Mouse (Mus musculus) midbrain, embryonic 16.5 days (tissue): ENCODE measurements around the gene Gtf3c4. TPM values are rescaled to one million over a fixed set of nuclear protein-coding genes. Genes with fewer than 3 reads are reported as not detected.
A peak's percentile ranks its signal among the peaks of the same experiment; 100 is the strongest.

ENCODE experiments used
- ATAC-seq: fragments of 200-750 bp; cut with Nextera tagmentation; 2 replicates; pipeline ENCODE4 v1.8.0; 2017; ENCODE audit warnings: moderate TSS enrichment
- H3K27ac ChIP-seq: fragments of 300-500 bp; sonication (generic); 2 replicates; pipeline ENCODE4 v1.5.1; 2014; ENCODE audit warnings: mild to moderate bottlenecking, low read length, mixed read lengths
- H3K27me3 ChIP-seq: fragments of 300-500 bp; sonication (generic); 2 replicates; pipeline ENCODE4 v1.6.1; 2014; ENCODE audit warnings: low read depth, low read length, mixed read lengths; ENCODE audit not compliant: control insufficient read depth, insufficient read depth
- H3K36me3 ChIP-seq: fragments of 300-500 bp; sonication (generic); 2 replicates; pipeline ENCODE4 v1.6.1; 2014; ENCODE audit warnings: mild to moderate bottlenecking, low read length, moderate library complexity, mixed read lengths; ENCODE audit not compliant: control insufficient read depth, insufficient read depth
- H3K4me1 ChIP-seq: fragments of 300-500 bp; sonication (generic); 2 replicates; pipeline ENCODE4 v1.6.1; 2014; ENCODE audit warnings: mild to moderate bottlenecking, low read length, mixed read lengths; ENCODE audit not compliant: control insufficient read depth, insufficient read depth
- H3K4me2 ChIP-seq: fragments of 300-500 bp; sonication (generic); 2 replicates; pipeline ENCODE4 v1.6.1; 2014; ENCODE audit warnings: mild to moderate bottlenecking, low read length, mixed read lengths
- H3K4me3 ChIP-seq: fragments of 300-500 bp; sonication (generic); 2 replicates; pipeline ENCODE4 v1.5.1; 2014; ENCODE audit warnings: low read depth, mild to moderate bottlenecking, low read length, moderate library complexity, mixed read lengths
- H3K9ac ChIP-seq: fragments of 300-500 bp; sonication (generic); 2 replicates; pipeline ENCODE4 v1.6.1; 2014; ENCODE audit warnings: low read depth, low read length, mixed read lengths
- H3K9me3 ChIP-seq: fragments of 300-500 bp; sonication (generic); replicated peaks from 2 replicates; pipeline ENCODE4 v1.6.1; 2014; ENCODE audit warnings: mild to moderate bottlenecking, low read length, mixed read lengths; ENCODE audit not compliant: control insufficient read depth, poor library complexity, severe bottlenecking
- WGBS: fragments of 180-500 bp; shearing (Covaris S2); extraction: QIAGEN DNeasy Blood & Tissue Kit; methylation state at CpG from one replicate; pipeline ENCODE4 v1.1.7; 2014; 5-methylcytosine and 5-hydroxymethylcytosine counted together
- polyA plus RNA-seq: library from polyadenylated mRNA; unstranded; fragments of >200 nt; fragmentation: Nextera tagmentation; extraction: Ambion mirVana; gene quantifications from 2 replicates; pipeline ENCODE4 v1.2.1, GENCODE M21; 2015

Gtf3c4 gene
- polyA plus RNA-seq, 1 experiment from 2014 or later: 18.7 TPM

GRCm38 (mm10) chr2:28860678-28861423 is 20.7 kb upstream of the Gtf3c4 start:
- Histone ChIP-seq H3K9me3 (no peaks in the 10 kb centered on the region), H3K4me1 (no peaks in the 10 kb centered on the region), H3K36me3 (peaks cover 17% of the 10 kb centered on the region), H3K27ac (no peak overlapping the region), H3K9ac (no peak overlapping the region), H3K4me2 (no peak overlapping the region), H3K27me3 (no peaks in the 10 kb centered on the region), H3K4me3 (no peak overlapping the region)
- WGBS: 85% methylated on average over 8 of the region's 8 CpGs
- no peak for ATAC-seq

GRCm38 (mm10) chr2:28859303-28859702 is 19.1 kb upstream of the Gtf3c4 start:
- Histone ChIP-seq H3K27ac (no peak overlapping the region), H3K4me3 (no peak overlapping the region), H3K9me3 (no peaks in the 10 kb centered on the region), H3K27me3 (no peaks in the 10 kb centered on the region), H3K9ac (no peak overlapping the region), H3K4me1 (no peaks in the 10 kb centered on the region), H3K36me3 (peaks cover 17% of the 10 kb centered on the region), H3K4me2 (no peak overlapping the region)
- no peak for ATAC-seq
- 91% methylated on average over 4 of the region's 4 CpGs for WGBS

GRCm38 (mm10) chr2:28855773-28856172 is 15.6 kb upstream of the Gtf3c4 start:
- H3K27me3 ChIP-seq: no peaks in the 10 kb centered on the region
- H3K4me2 ChIP-seq: no peak overlapping the region
- no peak overlapping the region for H3K4me3 ChIP-seq
- WGBS: 94% methylated on average over 2 of the region's 2 CpGs
- no peak overlapping the region for H3K27ac ChIP-seq
- H3K36me3 ChIP-seq: peaks cover 13% of the 10 kb centered on the region
- no peaks in the 10 kb centered on the region for H3K4me1 ChIP-seq
- no peak for ATAC-seq
- no peaks in the 10 kb centered on the region for H3K9me3 ChIP-seq
- H3K9ac ChIP-seq: no peak overlapping the region

- no peak for ATAC-seq
- Histone ChIP-seq H3K4me2 (no peak overlapping the region), H3K36me3 (peaks cover 9% of the 10 kb centered on the region; the same call in 1 of the 2 replicates), H3K4me3 (no peak overlapping the region), H3K9me3 (no peaks in the 10 kb centered on the region), H3K9ac (no peak overlapping the region), H3K27ac (no peak overlapping the region), H3K4me1 (no peaks in the 10 kb centered on the region), H3K27me3 (no peaks in the 10 kb centered on the region)
- WGBS: 91% methylated on average over 3 of the region's 3 CpGs
These were observed 12.4 kb upstream of the Gtf3c4 start for GRCm38 (mm10) chr2:28852594-28852993.

- Histone ChIP-seq H3K27ac (no peak overlapping the region), H3K4me2 (no peak overlapping the region), H3K4me3 (no peak overlapping the region), H3K4me1 (no peaks in the 10 kb centered on the region), H3K9me3 (no peaks in the 10 kb centered on the region), H3K36me3 (peaks cover 14% of the 10 kb centered on the region), H3K27me3 (no peaks in the 10 kb centered on the region), H3K9ac (no peak overlapping the region)
- ATAC-seq: no peak
- 92% methylated on average over 2 of the region's 2 CpGs for WGBS
These were observed 8.7 kb upstream of the Gtf3c4 start for GRCm38 (mm10) chr2:28848879-28849278.

GRCm38 (mm10) chr2:28842042-28842441 is 1.9 kb upstream of the Gtf3c4 start:
- H3K9ac ChIP-seq: no peak overlapping the region
- peak overlapping the region; percentile 99; the same call in 1 of the 2 replicates for H3K4me3 ChIP-seq
- no peak for ATAC-seq

GRCm38 (mm10) chr2:28839501-28840221 is 499 bp downstream of the Gtf3c4 start:
- no peak; the same call in 1 of the 2 replicates for ATAC-seq
- H3K9me3 ChIP-seq: no peaks in the 10 kb centered on the region
- H3K4me1 ChIP-seq: peaks cover 47% of the 10 kb centered on the region
- H3K36me3 ChIP-seq: peaks cover 5% of the 10 kb centered on the region; the same call in 1 of the 2 replicates
- H3K4me3 ChIP-seq: peak overlapping the region; percentile 99
- H3K9ac ChIP-seq: peak overlapping the region; percentile 89
- peak overlapping the region; percentile 98 for H3K4me2 ChIP-seq
- peak overlapping the region; percentile 90 for H3K27ac ChIP-seq
- under 1% methylated on average over 44 of the region's 53 CpGs for WGBS
- no peaks in the 10 kb centered on the region for H3K27me3 ChIP-seq

More at GRCm38 (mm10) chr2:28842042-28842441, 1.9 kb upstream of the Gtf3c4 start:
- Histone ChIP-seq H3K36me3 (peaks cover 5% of the 10 kb centered on the region), H3K4me2 (peak overlapping the region; percentile 98), H3K27ac (no peak overlapping the region), H3K27me3 (no peaks in the 10 kb centered on the region), H3K4me1 (peaks cover 41% of the 10 kb centered on the region), H3K9me3 (no peaks in the 10 kb centered on the region)
- WGBS: 77% methylated on average over 3 of the region's 3 CpGs

- Histone ChIP-seq H3K4me2 (no peak overlapping the region), H3K9me3 (no peaks in the 10 kb centered on the region), H3K36me3 (peaks cover 24% of the 10 kb centered on the region), H3K27ac (no peak overlapping the region), H3K4me1 (peaks cover 28% of the 10 kb centered on the region), H3K27me3 (no peaks in the 10 kb centered on the region), H3K4me3 (no peak overlapping the region), H3K9ac (no peak overlapping the region)
- no peak for ATAC-seq
- WGBS: 79% methylated on average over 3 of the region's 3 CpGs
These were observed 3.8 kb downstream of the Gtf3c4 start for GRCm38 (mm10) chr2:28836181-28836940.
